ENCODE assay signal across 29 mouse cellular contexts in genomic region chr3:101292611-101293010, GRCm38 (mm10). TPM values are rescaled to one million over a fixed set of nuclear protein-coding genes. Genes with fewer than 3 reads are reported as not detected.
DNase-seq lines count a peak whose midpoint lies in the region; ATAC-seq lines count a peak whose summit lies in the region.
"Had no signal": no experiment of that assay in that cellular context is flagged by ENCODE, and none has a peak within 500 bp of the region (broad histone marks: within the 10 kb centered on the region; RNA-seq: fewer than 3 reads in every experiment).

No protein-coding gene starts in this region.

- no peak overlapping the region for H3K4me2 ChIP-seq in midbrain, embryonic 15.5 days
- H3K4me2 ChIP-seq: forebrain, embryonic 13.5 days; heart, embryonic 15.5 days; hindbrain, embryonic 14.5 days; limb, embryonic 15.5 days; liver, embryonic 15.5 days; midbrain, embryonic 13.5 days; neural tube, embryonic 15.5 days had no signal

- no peak for ATAC-seq in CD4-positive, CD25-positive, alpha-beta regulatory T cell, adult 4 months
- ATAC-seq in megakaryocyte, adult 5-6 weeks (ENCODE audit: poor library complexity, severe bottlenecking) = no peak
- ATAC-seq in midbrain, embryonic 15.5 days (replicated peaks) = no peak
- ATAC-seq: activated CD4-positive, CD25-positive, alpha-beta regulatory T cell, adult 4 months; forebrain, embryonic 13.5 days; lung, postnatal 0 days; midbrain, embryonic 13.5 days had no signal

- no peaks in the 10 kb centered on the region for H3K36me3 ChIP-seq in megakaryocyte, embryonic 14.5 days (replicated peaks; ENCODE audit: low read length)
- H3K36me3 ChIP-seq in midbrain, embryonic 15.5 days (replicated peaks) = no peaks in the 10 kb centered on the region
- H3K36me3 ChIP-seq: heart, embryonic 15.5 days; limb, embryonic 15.5 days; liver, embryonic 15.5 days; midbrain, embryonic 13.5 days; neural tube, embryonic 15.5 days had no signal

- H3K9ac ChIP-seq in midbrain, embryonic 15.5 days = no peak overlapping the region
- H3K9ac ChIP-seq: forebrain, embryonic 13.5 days; heart, embryonic 15.5 days; hindbrain, embryonic 14.5 days; limb, embryonic 15.5 days; liver, embryonic 15.5 days; midbrain, embryonic 13.5 days; neural tube, embryonic 15.5 days had no signal

- H3K4me1 ChIP-seq in megakaryocyte, embryonic 14.5 days = peaks cover 19% of the 10 kb centered on the region
- 0 out of 2 replicates have a peak, but pooled peaks cover 3% of the 10 kb centered on the region for H3K4me1 ChIP-seq in midbrain, embryonic 15.5 days
- H3K4me1 ChIP-seq: forebrain, embryonic 13.5 days; liver, embryonic 15.5 days; midbrain, embryonic 13.5 days had no signal

- no peak overlapping the region for H3K27ac ChIP-seq in midbrain, embryonic 15.5 days
- H3K27ac ChIP-seq: forebrain, embryonic 13.5 days; heart, embryonic 15.5 days; hindbrain, embryonic 14.5 days; kidney, postnatal 0 days; limb, embryonic 15.5 days; liver, embryonic 15.5 days; macrophage; midbrain, embryonic 13.5 days; neural tube, embryonic 15.5 days had no signal

- 92% methylated on average over 5 of the region's 5 CpGs for WGBS in midbrain, embryonic 15.5 days

- peak; percentile 47 for DNase-seq in CD4-positive, CD25-positive, alpha-beta regulatory T cell, adult 2 months (ENCODE audit: low read depth, low spot score)
- peak; percentile 37 for DNase-seq in CD4-positive helper T cell, adult 2 months (ENCODE audit: low read depth, low spot score)
- DNase-seq in natural killer cell, adult 2 months (ENCODE audit: low spot score in 2 of 2) = peak; percentile 68 to 82
- no peak for DNase-seq in cerebellum, postnatal 4 days (ENCODE audit: low spot score in 2 of 2)
- DNase-seq: adrenal gland, adult 8-10 months; cerebellum, adult 2 months; cerebellum, postnatal 25 days; gastrocnemius, postnatal 14 days; heart, postnatal 4 days; kidney, adult 2 months; layer of hippocampus, adult 9-11 months; left cerebral cortex, postnatal 4 days had no signal

- peak overlapping the region; percentile 44 for H3K4me3 ChIP-seq in megakaryocyte, embryonic 14.5 days (replicated peaks)
- no peak overlapping the region for H3K4me3 ChIP-seq in midbrain, embryonic 15.5 days
- H3K4me3 ChIP-seq: forebrain, embryonic 13.5 days; heart, embryonic 15.5 days; limb, embryonic 15.5 days; liver, embryonic 15.5 days; midbrain, embryonic 13.5 days; myocyte; neural tube, embryonic 15.5 days had no signal

- peaks cover 11% of the 10 kb centered on the region for H3K9me3 ChIP-seq in megakaryocyte, embryonic 14.5 days
- H3K9me3 ChIP-seq in midbrain, embryonic 15.5 days = no peaks in the 10 kb centered on the region
- H3K9me3 ChIP-seq: forebrain, embryonic 13.5 days; heart, embryonic 15.5 days; limb, embryonic 15.5 days; liver, embryonic 15.5 days; midbrain, embryonic 13.5 days; neural tube, embryonic 15.5 days had no signal

- peaks cover 37% of the 10 kb centered on the region for H3K27me3 ChIP-seq in megakaryocyte, embryonic 14.5 days (replicated peaks)
- no peaks in the 10 kb centered on the region for H3K27me3 ChIP-seq in midbrain, embryonic 15.5 days (replicated peaks)
- H3K27me3 ChIP-seq: limb, embryonic 15.5 days; midbrain, embryonic 13.5 days; neural tube, embryonic 15.5 days had no signal

RNA-seq across cellular contexts. Expression of gene Cd2, which starts 4.9 kb away (rescaled TPM):
- polyA plus RNA-seq in CD4-positive, CD25-positive, alpha-beta regulatory T cell, adult 4 months (2017; shearing (Covaris generic)) = 1,000 to 10,000 TPM; 1,558 to 1,756 TPM
- polyA plus RNA-seq in megakaryocyte, embryonic 14.5 days (2012; ENCODE audit: insufficient read depth, low replicate concordance) = 0.16 TPM in 1 of 2 replicates, not detected in the other
- total RNA-seq in megakaryocyte, adult 5-6 weeks (2015) = 3.1 and 3.2 TPM in 2 replicates
- 6.6 and 7.3 TPM in 2 replicates for total RNA-seq in megakaryocyte, adult 5-6 weeks (2017)
- 0.26 TPM in 1 of 2 replicates, not detected in the other for polyA plus RNA-seq in midbrain, embryonic 15.5 days (2015; fragmentation: Nextera tagmentation; extraction: Ambion mirVana)
- polyA plus RNA-seq: embryonic facial prominence, embryonic 14.5 days; forebrain, embryonic 13.5 days; hindbrain, embryonic 14.5 days; kidney, postnatal 0 days; limb, embryonic 15.5 days; myocyte; neural tube, embryonic 15.5 days had no signal

Comparison
In these comparisons a context has a peak if more than half of its experiments do, and no peak if none do; other contexts are left out.
1. DNase-seq: peak in CD4-positive, CD25-positive, alpha-beta regulatory T cell, adult 2 months (single experiment), CD4-positive helper T cell, adult 2 months (single experiment) and natural killer cell, adult 2 months (2 of 2); none in cerebellum, postnatal 4 days (0 of 2).
2. RNA of gene Cd2, which starts 4.9 kb away (polyA plus RNA-seq): 1,558 to 1,756 TPM in CD4-positive, CD25-positive, alpha-beta regulatory T cell, adult 4 months; 0.16 TPM in megakaryocyte, embryonic 14.5 days and 0.26 TPM in midbrain, embryonic 15.5 days; every median in the first group is over 1,000 times any median in the second.